Mouse (Mus musculus) embryonic facial prominence, embryonic 14.5 days (tissue): ENCODE measurements around the gene Acoxl. TPM values are rescaled to one million over a fixed set of nuclear protein-coding genes. Genes with fewer than 3 reads are reported as not detected.

Experiments used
- ATAC-seq: fragments of 200-750 bp; cut with Nextera tagmentation; 2 replicates; pipeline ENCODE4 v1.8.0; 2017; ENCODE audit warnings: low read depth, moderate number of reproducible peaks, moderate TSS enrichment
- DNase-seq: peaks from one replicate; pipeline ENCODE4 v3.0.0-alpha.2; 2015; ENCODE audit warnings: low spot score
- H3K27ac ChIP-seq: fragments of 300-500 bp; sonication (generic); replicated peaks from 2 replicates; pipeline ENCODE4 v1.5.1; 2014; ENCODE audit warnings: low read depth, mild to moderate bottlenecking, low read length, moderate library complexity
- H3K27me3 ChIP-seq: fragments of 300-500 bp; sonication (generic); replicated peaks from 2 replicates; pipeline ENCODE4 v1.6.1; 2014; ENCODE audit warnings: low read length; ENCODE audit not compliant: control insufficient read depth, insufficient read depth
- H3K36me3 ChIP-seq: fragments of 300-500 bp; sonication (generic); 2 replicates; pipeline ENCODE4 v1.6.1; 2014; ENCODE audit warnings: low read length, mixed read lengths; ENCODE audit not compliant: control insufficient read depth, insufficient read depth
- H3K4me1 ChIP-seq: fragments of 300-500 bp; sonication (generic); 2 replicates; pipeline ENCODE4 v1.6.1; 2014; ENCODE audit warnings: antibody characterized with exemption, low read length; ENCODE audit not compliant: control insufficient read depth, insufficient read depth
- H3K4me2 ChIP-seq: fragments of 300-500 bp; sonication (generic); 2 replicates; pipeline ENCODE4 v1.6.1; 2014; ENCODE audit warnings: low read depth, mild to moderate bottlenecking, low read length, moderate library complexity, mixed read lengths
- H3K4me3 ChIP-seq: fragments of 300-500 bp; sonication (generic); 2 replicates; pipeline ENCODE4 v1.5.1; 2014; ENCODE audit warnings: low read depth, mild to moderate bottlenecking, low read length
- H3K9ac ChIP-seq: fragments of 300-500 bp; sonication (generic); 2 replicates; pipeline ENCODE4 v1.6.1; 2014; ENCODE audit warnings: low read depth, mild to moderate bottlenecking, low read length, moderate library complexity, mixed read lengths
- H3K9me3 ChIP-seq: fragments of 300-500 bp; sonication (generic); 2 replicates; pipeline ENCODE4 v1.6.1; 2016; ENCODE audit warnings: low read length; ENCODE audit not compliant: control insufficient read depth
- WGBS: fragments of 180-500 bp; shearing (Covaris S2); extraction: QIAGEN DNeasy Blood & Tissue Kit; methylation state at CpG from one replicate; pipeline ENCODE4 v1.1.7; 2014; 5-methylcytosine and 5-hydroxymethylcytosine counted together
- polyA plus RNA-seq: library from polyadenylated mRNA; unstranded; fragments of >200 nt; fragmentation: Nextera tagmentation; extraction: Ambion mirVana; gene quantifications from 2 replicates; pipeline ENCODE4 v1.2.1, GENCODE M21; 2014

The Acoxl gene
- polyA plus RNA-seq, 1 experiment from 2014 or later: 0.24 TPM

GRCm38 (mm10) chr2:128152845-128153550 is 314.3 kb downstream of the Acoxl start:
- Histone ChIP-seq H3K36me3 (peaks cover 19% of the 10 kb centered on the region), H3K27me3 (no peaks in the 10 kb centered on the region), H3K4me3 (no peak overlapping the region), H3K4me2 (no peak overlapping the region), H3K27ac (no peak overlapping the region), H3K4me1 (0 out of 2 replicates have a peak, but pooled peaks cover 7% of the 10 kb centered on the region), H3K9me3 (no peaks in the 10 kb centered on the region), H3K9ac (no peak overlapping the region)
- DNase-seq (no peak), ATAC-seq (no peak)
- WGBS: 79% methylated on average over 16 of the region's 16 CpGs

GRCm38 (mm10) chr2:128153551-128153910 is 314.9 kb downstream of the Acoxl start:
- no peak for DNase-seq
- Histone ChIP-seq H3K4me1 (0 out of 2 replicates have a peak, but pooled peaks cover 10% of the 10 kb centered on the region), H3K36me3 (peaks cover 18% of the 10 kb centered on the region), H3K27me3 (no peaks in the 10 kb centered on the region), H3K9ac (no peak overlapping the region), H3K9me3 (no peaks in the 10 kb centered on the region), H3K4me3 (no peak overlapping the region), H3K4me2 (no peak overlapping the region), H3K27ac (no peak overlapping the region)
- ATAC-seq: no peak
- 70% methylated on average over 11 of the region's 11 CpGs for WGBS

GRCm38 (mm10) chr2:128155412-128156066 is 316.9 kb downstream of the Acoxl start:
- ATAC-seq (no peak), DNase-seq (no peak)
- no peaks in the 10 kb centered on the region for H3K9me3 ChIP-seq
- no peak overlapping the region for H3K4me3 ChIP-seq
- H3K9ac ChIP-seq: no peak overlapping the region
- no peak overlapping the region for H3K27ac ChIP-seq
- 0 out of 2 replicates have a peak, but pooled peaks cover 10% of the 10 kb centered on the region for H3K4me1 ChIP-seq
- H3K36me3 ChIP-seq: peaks cover 21% of the 10 kb centered on the region; the same call in 1 of the 2 replicates
- no peaks in the 10 kb centered on the region for H3K27me3 ChIP-seq
- no peak overlapping the region for H3K4me2 ChIP-seq
- 95% methylated on average over 13 of the region's 13 CpGs for WGBS

- no peak overlapping the region for H3K27ac ChIP-seq
- H3K9me3 ChIP-seq: no peaks in the 10 kb centered on the region
- peaks cover 22% of the 10 kb centered on the region; the same call in 1 of the 2 replicates for H3K36me3 ChIP-seq
- H3K9ac ChIP-seq: no peak overlapping the region
- ATAC-seq (no peak), DNase-seq (no peak)
- no peaks in the 10 kb centered on the region for H3K27me3 ChIP-seq
- 75% methylated on average over 5 of the region's 5 CpGs for WGBS
- no peak overlapping the region for H3K4me2 ChIP-seq
- H3K4me1 ChIP-seq: 0 out of 2 replicates have a peak, but pooled peaks cover 10% of the 10 kb centered on the region
- no peak overlapping the region for H3K4me3 ChIP-seq
These were observed 317.4 kb downstream of the Acoxl start for GRCm38 (mm10) chr2:128156067-128156462.

- WGBS: 70% methylated on average over 12 of the region's 12 CpGs
- no peak overlapping the region for H3K9ac ChIP-seq
- H3K27me3 ChIP-seq: no peaks in the 10 kb centered on the region
- H3K4me1 ChIP-seq: 0 out of 2 replicates have a peak, but pooled peaks cover 10% of the 10 kb centered on the region
- H3K4me3 ChIP-seq: no peak overlapping the region
- peaks cover 22% of the 10 kb centered on the region; the same call in 1 of the 2 replicates for H3K36me3 ChIP-seq
- DNase-seq (peak; percentile 41), ATAC-seq (no peak)
- no peak overlapping the region for H3K4me2 ChIP-seq
- H3K9me3 ChIP-seq: no peaks in the 10 kb centered on the region
- H3K27ac ChIP-seq: 0 out of 2 replicates have a peak overlapping the region, but pooled peaks have one; percentile 1
These were observed 318.1 kb downstream of the Acoxl start for GRCm38 (mm10) chr2:128156557-128157412.

GRCm38 (mm10) chr2:128158734-128159410 is 320.2 kb downstream of the Acoxl start:
- no peak overlapping the region for H3K4me2 ChIP-seq
- WGBS: 75% methylated on average over 17 of the region's 17 CpGs
- no peaks in the 10 kb centered on the region for H3K27me3 ChIP-seq
- ATAC-seq (no peak), DNase-seq (no peak)
- H3K4me1 ChIP-seq: 0 out of 2 replicates have a peak, but pooled peaks cover 10% of the 10 kb centered on the region
- no peaks in the 10 kb centered on the region for H3K9me3 ChIP-seq
- no peak overlapping the region; the same call in 1 of the 2 replicates for H3K27ac ChIP-seq
- no peak overlapping the region for H3K9ac ChIP-seq
- no peak overlapping the region for H3K4me3 ChIP-seq
- H3K36me3 ChIP-seq: peaks cover 22% of the 10 kb centered on the region; the same call in 1 of the 2 replicates

GRCm38 (mm10) chr2:128159619-128160125 is 321.0 kb downstream of the Acoxl start:
- H3K36me3 ChIP-seq: peaks cover 22% of the 10 kb centered on the region; the same call in 1 of the 2 replicates
- no peak for DNase-seq
- no peaks in the 10 kb centered on the region for H3K9me3 ChIP-seq
- H3K4me3 ChIP-seq: no peak overlapping the region
- 69% methylated on average over 7 of the region's 7 CpGs for WGBS
- H3K27me3 ChIP-seq: no peaks in the 10 kb centered on the region
- no peak overlapping the region; the same call in 1 of the 2 replicates for H3K27ac ChIP-seq
- no peak for ATAC-seq
- no peak overlapping the region for H3K4me2 ChIP-seq
- H3K9ac ChIP-seq: no peak overlapping the region
- 0 out of 2 replicates have a peak, but pooled peaks cover 10% of the 10 kb centered on the region for H3K4me1 ChIP-seq
